Mouse (Mus musculus): ENCODE results near the gene A930002H24Rik. TPM values are rescaled to one million over a fixed set of nuclear protein-coding genes. Genes with fewer than 3 reads are reported as not detected.

The A930002H24Rik gene
- polyA plus RNA-seq, 1 experiment from 2014 or later = 1.8 TPM

DNA sequence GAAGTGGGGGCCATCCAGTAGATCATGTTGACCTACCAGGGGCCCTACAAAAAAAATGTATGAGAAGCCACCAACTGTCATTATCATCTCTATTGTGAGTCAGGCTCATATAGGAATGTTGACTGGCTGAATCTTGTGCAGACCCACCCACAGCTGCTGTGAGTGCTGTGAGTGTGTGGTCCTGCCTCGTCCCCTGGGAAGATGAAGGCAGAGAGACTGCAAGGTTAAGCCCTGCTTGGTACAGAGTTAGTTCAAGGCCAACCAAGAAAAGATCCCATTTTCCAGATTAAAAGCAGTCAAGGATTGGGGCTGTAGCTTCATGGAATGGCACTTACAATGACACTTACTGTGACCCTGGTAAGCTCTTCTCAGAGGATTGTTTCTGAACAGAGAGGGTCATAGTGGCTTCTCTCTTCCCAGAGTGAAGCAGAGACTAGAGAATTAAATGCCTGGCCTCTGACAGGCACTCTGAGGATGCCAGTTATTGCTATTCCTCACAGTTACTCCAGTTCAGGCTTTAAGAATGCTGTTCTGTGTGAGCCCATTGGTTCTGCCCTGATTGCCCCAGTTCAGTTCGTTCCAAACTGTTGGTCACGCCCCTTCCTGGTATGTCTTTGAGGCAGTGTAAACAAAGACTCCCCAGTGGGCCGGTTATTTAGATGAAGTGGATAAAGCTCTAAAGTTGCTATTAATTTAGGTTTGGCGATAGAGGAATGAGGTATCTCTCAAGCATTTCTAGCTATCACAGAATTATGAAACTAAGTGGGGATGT, 34.8 kb downstream of the A930002H24Rik start:
- ATAC-seq = no peak
- Histone ChIP-seq H3K27me3 (replicated peaks) (no peaks in the 10 kb centered on the region), H3K9ac (no peak overlapping the region), H3K27ac (no peak overlapping the region), H3K4me2 (replicated peaks) (no peak overlapping the region), H3K4me1 (replicated peaks) (no peaks in the 10 kb centered on the region), H3K4me3 (replicated peaks) (no peak overlapping the region), H3K9me3 (no peaks in the 10 kb centered on the region), H3K36me3 (no peaks in the 10 kb centered on the region)
- 41% methylated on average over 5 of the region's 5 CpGs for WGBS

DNA sequence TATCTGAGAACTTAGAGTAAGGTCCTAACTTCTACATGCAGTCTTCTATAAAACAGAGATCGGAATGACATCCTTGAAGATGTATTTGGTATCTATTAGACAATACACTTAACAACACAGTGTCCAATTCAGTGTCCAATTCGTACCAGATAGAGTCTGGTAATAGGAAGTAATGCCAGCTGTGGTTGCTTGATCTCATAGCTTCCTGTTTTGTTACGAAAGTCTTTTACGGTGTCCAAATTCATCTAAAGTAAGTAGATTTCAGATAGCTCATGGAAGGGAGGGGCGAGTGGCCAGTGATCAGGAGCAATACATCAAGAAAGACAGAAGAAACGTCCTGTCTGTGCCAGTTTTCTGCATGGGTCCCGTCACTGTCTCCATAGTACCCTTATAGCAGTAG, 36.8 kb downstream of the A930002H24Rik start:
- Histone ChIP-seq H3K27ac (no peak overlapping the region), H3K27me3 (replicated peaks) (no peaks in the 10 kb centered on the region), H3K4me1 (replicated peaks) (no peaks in the 10 kb centered on the region), H3K36me3 (no peaks in the 10 kb centered on the region), H3K4me3 (replicated peaks) (no peak overlapping the region), H3K9me3 (no peaks in the 10 kb centered on the region), H3K9ac (no peak overlapping the region), H3K4me2 (replicated peaks) (no peak overlapping the region)
- WGBS = 70% methylated on average over 7 of the region's 7 CpGs
- no peak for ATAC-seq

GRCm38 (mm10) chr17:63826196-63826595, 37.4 kb downstream of the A930002H24Rik start:
- 88% methylated on average over 8 of the region's 8 CpGs for whole genome bisulfite sequencing
- Histone ChIP-seq H3K4me2 (replicated peaks) (no peak overlapping the region), H3K36me3 (no peaks in the 10 kb centered on the region), H3K27ac (no peak overlapping the region), H3K4me3 (replicated peaks) (no peak overlapping the region), H3K4me1 (replicated peaks) (no peaks in the 10 kb centered on the region), H3K9me3 (no peaks in the 10 kb centered on the region), H3K9ac (no peak overlapping the region), H3K27me3 (replicated peaks) (no peaks in the 10 kb centered on the region)
- ATAC-seq = no peak

GRCm38 (mm10) chr17:63824141-63824540, 39.5 kb downstream of the A930002H24Rik start:
- no peak for ATAC-seq
- Histone ChIP-seq H3K27ac (no peak overlapping the region), H3K4me2 (replicated peaks) (no peak overlapping the region), H3K9ac (no peak overlapping the region), H3K4me3 (replicated peaks) (no peak overlapping the region), H3K27me3 (replicated peaks) (no peaks in the 10 kb centered on the region), H3K4me1 (replicated peaks) (no peaks in the 10 kb centered on the region), H3K36me3 (no peaks in the 10 kb centered on the region), H3K9me3 (no peaks in the 10 kb centered on the region)
- 76% methylated on average over 4 of the region's 4 CpGs for WGBS

DNA sequence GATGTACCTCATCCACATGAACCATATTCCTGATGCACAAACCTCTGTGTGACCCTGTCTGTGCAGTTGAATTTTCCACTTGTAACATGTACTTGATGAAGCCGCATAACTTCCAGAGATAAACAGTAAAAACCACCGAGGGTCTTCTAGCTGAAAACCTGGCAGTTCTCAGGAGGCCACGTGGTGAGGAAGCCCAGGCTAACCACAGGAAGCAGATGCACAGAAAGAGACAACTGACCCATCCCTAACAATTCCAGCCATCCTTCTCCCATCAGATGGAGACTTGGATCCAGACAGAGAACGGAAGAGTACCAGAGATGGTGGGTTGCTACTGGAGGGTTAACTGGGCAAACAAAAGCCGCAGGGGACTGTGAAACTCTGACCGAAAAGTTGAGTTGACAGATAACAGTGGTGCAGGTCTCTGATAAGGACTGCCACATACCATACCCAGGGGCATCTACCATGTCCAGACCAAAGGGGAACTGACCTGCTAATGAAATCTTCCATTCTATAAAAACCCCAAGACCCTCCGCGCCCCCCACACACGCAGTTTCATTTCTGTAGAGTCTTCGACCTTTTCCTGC, 45.1 kb downstream of the A930002H24Rik start:
- Histone ChIP-seq H3K27me3 (replicated peaks) (no peaks in the 10 kb centered on the region), H3K4me3 (replicated peaks) (no peak overlapping the region), H3K9ac (no peak overlapping the region), H3K4me2 (replicated peaks) (no peak overlapping the region), H3K4me1 (replicated peaks) (no peaks in the 10 kb centered on the region), H3K36me3 (no peaks in the 10 kb centered on the region), H3K9me3 (no peaks in the 10 kb centered on the region), H3K27ac (no peak overlapping the region)
- ATAC-seq = no peak
- 68% methylated on average over 10 of the region's 10 CpGs for WGBS

- H3K27ac ChIP-seq = no peak overlapping the region
- no peaks in the 10 kb centered on the region for H3K9me3 ChIP-seq
- H3K4me1 ChIP-seq (replicated peaks) = no peaks in the 10 kb centered on the region
- H3K36me3 ChIP-seq = no peaks in the 10 kb centered on the region
- H3K4me2 ChIP-seq (replicated peaks) = no peak overlapping the region
- no peaks in the 10 kb centered on the region for H3K27me3 ChIP-seq (replicated peaks)
- no peak overlapping the region for H3K9ac ChIP-seq
- ATAC-seq = no peak
- 80% methylated on average over 6 of the region's 6 CpGs for WGBS
- H3K4me3 ChIP-seq (replicated peaks) = no peak overlapping the region
These were observed 50.0 kb downstream of the A930002H24Rik start for GRCm38 (mm10) chr17:63813552-63813951.

Other genes starting within 250 kb of the A930002H24Rik start
- gene Fer, start 729 bp downstream of the A930002H24Rik start, polyA plus RNA-seq (2015; fragmentation: Nextera tagmentation; extraction: Ambion mirVana) = 23.5 and 24.3 TPM in 2 replicates